Mouse (Mus musculus) spleen, adult 18-20 months (tissue): ENCODE results near the gene 2610001J05Rik.

Experiments
- DNase-seq, 2 experiments: peaks; one replicate each; pipeline ENCODE4 v3.0.0; 2022; ENCODE audit warnings: mixed read lengths in 2 of 2

Gene 2610001J05Rik

GRCm38 (mm10) chr6:13832770-13833169, 38.5 kb downstream of the 2610001J05Rik start:
- no peak for DNase-seq

- DNase-seq, result no peak
Observed at GRCm38 (mm10) chr6:13828877-13829276, 42.4 kb downstream of the 2610001J05Rik start.
